Mouse (Mus musculus) heart, embryonic 15.5 days (tissue): Measurements from ENCODE around the gene Pfkm. TPM values are rescaled to one million over a fixed set of nuclear protein-coding genes. Genes with fewer than 3 reads are reported as not detected.

ENCODE experiments used
- ATAC-seq: fragments of 200-750 bp; cut with Nextera tagmentation; replicated peaks from 2 replicates; pipeline ENCODE4 v1.8.0; 2017; ENCODE audit warnings: low read depth, moderate TSS enrichment; ENCODE audit not compliant: insufficient number of reproducible peaks, insufficient read depth, low FRiP score
- H3K27ac ChIP-seq: fragments of 300-500 bp; sonication (generic); 2 replicates; pipeline ENCODE4 v1.5.1; 2015; ENCODE audit warnings: mild to moderate bottlenecking, inconsistent platforms
- H3K27me3 ChIP-seq: fragments of 300-500 bp; sonication (generic); 2 replicates; pipeline ENCODE4 v1.6.1; 2015; ENCODE audit warnings: inconsistent platforms
- H3K36me3 ChIP-seq: fragments of 300-500 bp; sonication (generic); 2 replicates; pipeline ENCODE4 v1.6.1; 2015; ENCODE audit warnings: mild to moderate bottlenecking, inconsistent platforms
- H3K4me1 ChIP-seq: fragments of 300-500 bp; sonication (generic); replicated peaks from 2 replicates; pipeline ENCODE4 v1.6.1; 2015; ENCODE audit warnings: inconsistent platforms
- H3K4me2 ChIP-seq: fragments of 300-500 bp; sonication (generic); 2 replicates; pipeline ENCODE4 v1.6.1; 2015; ENCODE audit warnings: inconsistent platforms, mild to moderate bottlenecking, moderate library complexity
- H3K4me3 ChIP-seq: fragments of 300-500 bp; sonication (generic); 2 replicates; pipeline ENCODE4 v1.5.1; 2015; ENCODE audit warnings: mild to moderate bottlenecking, inconsistent platforms
- H3K9ac ChIP-seq: fragments of 300-500 bp; sonication (generic); 2 replicates; pipeline ENCODE4 v1.6.1; 2015; ENCODE audit warnings: mild to moderate bottlenecking, inconsistent platforms
- H3K9me3 ChIP-seq: fragments of 300-500 bp; sonication (generic); replicated peaks from 2 replicates; pipeline ENCODE4 v1.6.1; 2016; ENCODE audit warnings: inconsistent platforms
- WGBS: fragments of 180-500 bp; shearing (Covaris S2); methylation state at CpG from one replicate; pipeline ENCODE4 v1.1.7; 2015; ENCODE audit warnings: mixed read lengths; 5-methylcytosine and 5-hydroxymethylcytosine counted together
- polyA plus RNA-seq: library from polyadenylated mRNA; unstranded; fragments of >200 nt; fragmentation: Nextera tagmentation; extraction: Ambion mirVana; gene quantifications from 2 replicates; pipeline ENCODE4 v1.2.1, GENCODE M21; 2015

The Pfkm gene
- polyA plus RNA-seq, 1 experiment from 2014 or later, result 127 TPM

DNA sequence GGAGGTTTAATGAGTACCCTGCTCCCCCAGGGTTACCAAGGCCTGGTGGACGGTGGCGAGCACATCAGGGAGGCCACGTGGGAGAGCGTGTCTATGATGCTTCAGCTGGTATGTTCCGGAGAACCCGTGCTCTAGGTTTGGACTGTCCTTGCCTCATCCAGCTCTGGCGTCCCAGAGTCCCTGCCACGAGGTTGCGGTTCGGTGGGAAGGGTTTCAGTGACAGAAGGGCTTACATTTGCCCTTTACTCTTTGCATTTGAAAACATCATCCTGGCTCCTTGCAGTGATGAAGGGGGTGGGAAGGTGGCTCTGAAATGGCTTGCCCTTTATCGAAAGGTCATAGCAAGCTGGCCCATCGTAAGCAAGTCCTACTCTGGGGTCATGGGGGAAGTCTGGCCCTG is 27.0 kb downstream of the Pfkm start:
- H3K9me3 ChIP-seq, result no peaks in the 10 kb centered on the region
- no peak overlapping the region for H3K9ac ChIP-seq
- ATAC-seq, result no peak
- peaks cover 18% of the 10 kb centered on the region for H3K4me1 ChIP-seq
- H3K36me3 ChIP-seq, result peaks cover 75% of the 10 kb centered on the region
- no peak overlapping the region for H3K27ac ChIP-seq
- WGBS, result 84% methylated on average over 12 of the region's 12 CpGs
- H3K4me2 ChIP-seq, result no peak overlapping the region
- H3K27me3 ChIP-seq, result no peaks in the 10 kb centered on the region
- H3K4me3 ChIP-seq, result no peak overlapping the region

DNA sequence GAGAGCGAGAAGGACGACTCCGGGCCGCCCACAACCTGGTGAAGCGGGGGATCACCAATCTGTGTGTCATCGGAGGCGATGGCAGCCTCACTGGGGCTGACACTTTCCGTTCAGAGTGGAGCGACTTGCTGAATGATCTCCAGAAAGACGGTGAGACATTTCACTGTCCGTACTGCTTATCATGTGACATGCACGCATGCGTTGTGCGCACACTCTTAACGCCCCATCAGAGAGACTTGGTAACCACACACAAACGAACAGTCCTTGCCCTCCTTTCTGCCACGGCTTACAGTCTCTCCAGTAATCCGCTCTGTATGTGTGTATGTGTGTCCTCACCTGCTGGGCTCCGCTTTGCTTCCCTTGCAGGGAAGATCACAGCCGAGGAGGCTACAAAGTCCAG is 28.4 kb downstream of the Pfkm start:
- peaks cover 5% of the 10 kb centered on the region for H3K4me1 ChIP-seq
- no peak overlapping the region for H3K4me3 ChIP-seq
- no peak overlapping the region for H3K27ac ChIP-seq
- H3K27me3 ChIP-seq, result no peaks in the 10 kb centered on the region
- no peak overlapping the region for H3K9ac ChIP-seq
- H3K4me2 ChIP-seq, result no peak overlapping the region
- WGBS, result 94% methylated on average over 20 of the region's 20 CpGs
- H3K36me3 ChIP-seq, result peaks cover 90% of the 10 kb centered on the region
- no peak for ATAC-seq
- H3K9me3 ChIP-seq, result no peaks in the 10 kb centered on the region

GRCm38 (mm10) chr15:98131001-98131400 is 38.6 kb downstream of the Pfkm start:
- ATAC-seq, result no peak
- no peaks in the 10 kb centered on the region for H3K27me3 ChIP-seq
- no peaks in the 10 kb centered on the region for H3K4me1 ChIP-seq
- no peaks in the 10 kb centered on the region for H3K9me3 ChIP-seq
- peaks cover 93% of the 10 kb centered on the region for H3K36me3 ChIP-seq
- no peak overlapping the region for H3K4me2 ChIP-seq
- H3K4me3 ChIP-seq, result no peak overlapping the region
- H3K9ac ChIP-seq, result no peak overlapping the region
- no peak overlapping the region for H3K27ac ChIP-seq
- 84% methylated on average over 4 of the region's 4 CpGs for WGBS

GRCm38 (mm10) chr15:98131451-98131850 is 39.1 kb downstream of the Pfkm start:
- H3K9me3 ChIP-seq, result no peaks in the 10 kb centered on the region
- no peak for ATAC-seq
- peaks cover 93% of the 10 kb centered on the region for H3K36me3 ChIP-seq
- H3K4me3 ChIP-seq, result no peak overlapping the region
- 91% methylated on average over 7 of the region's 7 CpGs for WGBS
- H3K4me1 ChIP-seq, result no peaks in the 10 kb centered on the region
- H3K27ac ChIP-seq, result no peak overlapping the region
- H3K27me3 ChIP-seq, result no peaks in the 10 kb centered on the region
- no peak overlapping the region for H3K4me2 ChIP-seq
- no peak overlapping the region for H3K9ac ChIP-seq

DNA sequence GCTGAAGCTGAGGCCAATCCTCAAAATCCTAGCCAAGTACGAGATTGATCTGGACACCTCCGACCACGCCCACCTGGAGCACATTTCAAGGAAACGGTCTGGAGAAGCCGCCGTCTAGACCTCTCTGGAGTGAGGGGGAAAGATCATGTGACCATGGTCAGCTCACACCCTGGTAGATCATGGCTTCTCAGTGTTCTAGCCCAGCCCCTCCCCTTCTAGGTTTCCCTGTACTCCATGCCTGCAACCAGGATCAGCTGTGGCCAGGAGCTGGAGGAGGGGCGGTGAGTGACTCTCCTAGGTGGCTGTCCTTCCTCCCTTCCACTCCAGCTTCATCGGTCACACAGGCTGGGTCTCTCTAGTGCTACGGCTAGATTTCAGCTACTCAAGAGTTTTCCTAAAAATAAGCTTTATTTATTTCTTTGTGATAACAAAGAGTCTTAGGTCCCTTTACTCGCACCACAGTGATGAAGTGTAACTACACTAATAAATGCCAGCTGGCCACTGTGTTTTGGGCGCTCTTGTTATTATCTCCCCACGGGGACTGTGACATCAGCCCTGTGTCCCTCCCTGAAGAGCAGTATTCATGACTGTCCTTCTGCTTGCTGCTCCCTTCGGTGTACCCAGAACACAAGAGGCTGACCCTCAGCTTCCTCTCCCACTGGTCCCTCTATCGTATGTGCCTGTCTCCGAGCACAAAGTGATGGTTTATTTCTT is 39.7 kb downstream of the Pfkm start:
- Histone ChIP-seq H3K9me3 (no peaks in the 10 kb centered on the region), H3K9ac (no peak overlapping the region), H3K27me3 (no peaks in the 10 kb centered on the region), H3K4me2 (no peak overlapping the region), H3K4me3 (no peak overlapping the region), H3K36me3 (peaks cover 93% of the 10 kb centered on the region), H3K27ac (no peak overlapping the region), H3K4me1 (no peaks in the 10 kb centered on the region)
- ATAC-seq, result no peak
- WGBS, result 74% methylated on average over 15 of the region's 15 CpGs

- Histone ChIP-seq H3K27me3 (no peaks in the 10 kb centered on the region), H3K27ac (no peak overlapping the region), H3K4me3 (no peak overlapping the region), H3K9me3 (no peaks in the 10 kb centered on the region), H3K36me3 (peaks cover 90% of the 10 kb centered on the region), H3K4me1 (no peaks in the 10 kb centered on the region), H3K4me2 (no peak overlapping the region), H3K9ac (no peak overlapping the region)
- no peak for ATAC-seq
- 93% methylated on average over 3 of the region's 3 CpGs for WGBS
Observed at GRCm38 (mm10) chr15:98133471-98133870, 41.1 kb downstream of the Pfkm start.

GRCm38 (mm10) chr15:98134034-98134433 is 41.6 kb downstream of the Pfkm start:
- 93% methylated on average over 4 of the region's 4 CpGs for WGBS
- no peak overlapping the region for H3K4me3 ChIP-seq
- H3K4me2 ChIP-seq, result no peak overlapping the region

GRCm38 (mm10) chr15:98134666-98135065 is 42.3 kb downstream of the Pfkm start:
- no peak overlapping the region for H3K9ac ChIP-seq
- no peak overlapping the region for H3K4me2 ChIP-seq
- H3K4me3 ChIP-seq, result no peak overlapping the region
- no peak overlapping the region for H3K27ac ChIP-seq
- peaks cover 90% of the 10 kb centered on the region for H3K36me3 ChIP-seq
- 79% methylated on average over 3 of the region's 3 CpGs for WGBS
- 0 out of 2 replicates have a peak, but pooled peaks cover 2% of the 10 kb centered on the region for H3K4me1 ChIP-seq
- no peaks in the 10 kb centered on the region for H3K9me3 ChIP-seq
- no peaks in the 10 kb centered on the region for H3K27me3 ChIP-seq
- ATAC-seq, result no peak

More at GRCm38 (mm10) chr15:98134034-98134433, 41.6 kb downstream of the Pfkm start:
- Histone ChIP-seq H3K4me1 (no peaks in the 10 kb centered on the region), H3K27ac (no peak overlapping the region), H3K36me3 (peaks cover 89% of the 10 kb centered on the region), H3K9ac (no peak overlapping the region), H3K9me3 (no peaks in the 10 kb centered on the region), H3K27me3 (no peaks in the 10 kb centered on the region)
- ATAC-seq, result no peak

DNA sequence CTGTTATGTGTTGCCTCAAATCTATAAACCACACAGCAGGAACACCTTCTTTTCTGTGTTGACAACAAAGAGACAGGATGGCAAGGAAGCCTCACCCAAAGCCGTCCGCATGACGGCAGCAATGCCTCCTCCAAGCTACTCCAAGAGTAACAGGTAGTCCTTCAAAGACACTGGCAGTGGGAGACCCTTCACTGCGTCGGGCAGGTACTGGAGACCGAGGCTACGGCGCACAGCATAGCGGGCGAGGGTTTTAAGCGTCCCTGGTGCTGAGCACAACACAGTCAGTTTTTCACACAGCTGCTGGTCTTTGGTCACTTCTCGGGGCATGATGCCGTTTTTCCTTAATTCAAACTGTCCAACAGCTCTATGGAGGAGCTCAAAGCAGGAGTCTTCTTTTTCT is 43.3 kb downstream of the Pfkm start:
- no peak overlapping the region for H3K27ac ChIP-seq
- no peak overlapping the region for H3K9ac ChIP-seq
- no peaks in the 10 kb centered on the region for H3K27me3 ChIP-seq
- ATAC-seq, result no peak
- 93% methylated on average over 13 of the region's 13 CpGs for WGBS
- no peak overlapping the region for H3K4me3 ChIP-seq
- H3K36me3 ChIP-seq, result peaks cover 90% of the 10 kb centered on the region
- H3K9me3 ChIP-seq, result no peaks in the 10 kb centered on the region
- H3K4me2 ChIP-seq, result no peak overlapping the region
- 0 out of 2 replicates have a peak, but pooled peaks cover 2% of the 10 kb centered on the region for H3K4me1 ChIP-seq

DNA sequence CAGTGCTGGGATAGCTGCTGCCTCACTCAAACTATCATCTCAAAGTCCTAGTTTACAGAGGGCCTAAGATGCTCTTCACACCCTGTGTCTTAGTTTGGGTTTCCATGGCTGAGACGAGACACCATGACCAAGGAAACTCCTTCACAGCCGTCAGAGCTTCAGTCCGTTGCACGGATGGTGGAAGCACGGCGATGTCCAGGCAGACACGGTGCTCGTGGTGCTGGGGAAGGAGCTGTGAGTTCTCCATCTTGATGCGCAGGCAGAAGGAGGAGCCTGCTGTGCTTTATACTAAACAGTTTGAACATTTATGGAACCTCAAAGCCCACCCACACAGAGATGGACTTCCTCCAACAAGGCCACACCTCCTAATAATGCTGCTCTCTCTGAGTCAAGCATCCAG is 44.5 kb downstream of the Pfkm start:
- H3K9ac ChIP-seq, result no peak overlapping the region
- peaks cover 91% of the 10 kb centered on the region for H3K36me3 ChIP-seq
- no peak for ATAC-seq
- no peaks in the 10 kb centered on the region for H3K9me3 ChIP-seq
- H3K4me1 ChIP-seq, result 0 out of 2 replicates have a peak, but pooled peaks cover 2% of the 10 kb centered on the region
- no peak overlapping the region for H3K4me3 ChIP-seq
- H3K27me3 ChIP-seq, result no peaks in the 10 kb centered on the region
- no peak overlapping the region for H3K27ac ChIP-seq
- 88% methylated on average over 9 of the region's 9 CpGs for WGBS
- no peak overlapping the region for H3K4me2 ChIP-seq

GRCm38 (mm10) chr15:98139763-98140162 is 47.4 kb downstream of the Pfkm start:
- no peak for ATAC-seq
- H3K27ac ChIP-seq, result no peak overlapping the region
- peaks cover 71% of the 10 kb centered on the region for H3K36me3 ChIP-seq
- H3K9me3 ChIP-seq, result no peaks in the 10 kb centered on the region
- H3K27me3 ChIP-seq, result no peaks in the 10 kb centered on the region
- H3K4me2 ChIP-seq, result no peak overlapping the region
- no peak overlapping the region for H3K9ac ChIP-seq
- H3K4me1 ChIP-seq, result peaks cover 10% of the 10 kb centered on the region
- WGBS, result 85% methylated on average over 7 of the region's 7 CpGs
- no peak overlapping the region for H3K4me3 ChIP-seq

GRCm38 (mm10) chr15:98140809-98141208 is 48.4 kb downstream of the Pfkm start:
- Histone ChIP-seq H3K4me1 (peaks cover 11% of the 10 kb centered on the region), H3K4me2 (no peak overlapping the region), H3K4me3 (no peak overlapping the region), H3K36me3 (peaks cover 60% of the 10 kb centered on the region), H3K27me3 (no peaks in the 10 kb centered on the region), H3K9me3 (no peaks in the 10 kb centered on the region), H3K9ac (no peak overlapping the region), H3K27ac (no peak overlapping the region)
- no peak for ATAC-seq
- 78% methylated on average over 5 of the region's 5 CpGs for WGBS
